Mouse (Mus musculus) hindbrain, embryonic 12.5 days (tissue): Measurements from ENCODE around the gene Tnfrsf17. TPM values are rescaled to one million over a fixed set of nuclear protein-coding genes. Genes with fewer than 3 reads are reported as not detected.
"Not testable (repeated sequence)": the region's sequence is repeated elsewhere in the genome, so short reads cannot be mapped to it uniquely, and the experiment has no call there.

Experiments
- ATAC-seq: fragments of 200-750 bp; cut with Nextera tagmentation; 2 replicates; pipeline ENCODE4 v1.8.0; 2017; ENCODE audit warnings: moderate TSS enrichment; ENCODE audit not compliant: low FRiP score
- H3K27ac ChIP-seq: fragments of 300-500 bp; sonication (generic); 2 replicates; pipeline ENCODE4 v1.5.1; 2016; ENCODE audit warnings: mild to moderate bottlenecking
- H3K27me3 ChIP-seq: fragments of 300-500 bp; sonication (generic); 2 replicates; pipeline ENCODE4 v1.6.1; 2016; ENCODE audit warnings: mild to moderate bottlenecking
- H3K36me3 ChIP-seq: fragments of 300-500 bp; sonication (generic); 2 replicates; pipeline ENCODE4 v1.6.1; 2016; ENCODE audit warnings: mild to moderate bottlenecking
- H3K4me1 ChIP-seq: fragments of 300-500 bp; sonication (generic); 2 replicates; pipeline ENCODE4 v1.6.1; 2016
- H3K4me2 ChIP-seq: fragments of 300-500 bp; sonication (generic); replicated peaks from 2 replicates; pipeline ENCODE4 v1.6.1; 2016; ENCODE audit warnings: mild to moderate bottlenecking
- H3K4me3 ChIP-seq: fragments of 300-500 bp; sonication (generic); 2 replicates; pipeline ENCODE4 v1.5.1; 2016; ENCODE audit warnings: mild to moderate bottlenecking
- H3K9ac ChIP-seq: fragments of 300-500 bp; sonication (generic); 2 replicates; pipeline ENCODE4 v1.6.1; 2016; ENCODE audit warnings: mild to moderate bottlenecking, moderate library complexity
- H3K9me3 ChIP-seq: fragments of 300-500 bp; sonication (generic); replicated peaks from 2 replicates; pipeline ENCODE4 v1.6.1; 2016; ENCODE audit warnings: mild to moderate bottlenecking
- WGBS: fragments of 180-500 bp; shearing (Covaris S2); methylation state at CpG from one replicate; pipeline ENCODE4 v1.1.7; 2016; 5-methylcytosine and 5-hydroxymethylcytosine counted together
- polyA plus RNA-seq: library from polyadenylated mRNA; unstranded; fragments of >200 nt; fragmentation: Nextera tagmentation; extraction: Ambion mirVana; gene quantifications from 2 replicates; pipeline ENCODE4 v1.2.1, GENCODE M21; 2016

Tnfrsf17 gene
- not detected in 2 replicates for polyA plus RNA-seq

GRCm38 (mm10) chr16:11313512-11313911 lies at the start of gene Tnfrsf17:
Tnfrsf17 (plus strand) TSS chr16:11313812.
- no peak for ATAC-seq
- Histone ChIP-seq H3K9ac (no peak within 1 kb of the TSS), H3K4me1 (no peaks in the 10 kb centered on the region), H3K9me3 (no peaks in the 10 kb centered on the region), H3K4me3 (no peak within 1 kb of the TSS), H3K27ac (no peak within 1 kb of the TSS), H3K36me3 (no peaks in the 10 kb centered on the region), H3K27me3 (no peaks in the 10 kb centered on the region), H3K4me2 (no peak within 1 kb of the TSS)
- 78% methylated on average over 7 of the region's 7 CpGs for WGBS

GRCm38 (mm10) chr16:11266556-11266955 lies 47.1 kb upstream of the Tnfrsf17 start:
- no peaks in the 10 kb centered on the region for H3K36me3 ChIP-seq
- H3K4me2 ChIP-seq = no peak overlapping the region
- no peaks in the 10 kb centered on the region for H3K9me3 ChIP-seq
- WGBS = 85% methylated on average over 2 of the region's 2 CpGs
- no peaks in the 10 kb centered on the region for H3K4me1 ChIP-seq
- H3K4me3 ChIP-seq = no peak overlapping the region
- H3K27me3 ChIP-seq = no peaks in the 10 kb centered on the region
- no peak overlapping the region for H3K27ac ChIP-seq
- H3K9ac ChIP-seq = no peak overlapping the region
- no peak for ATAC-seq

- Histone ChIP-seq H3K4me2 (no peak overlapping the region), H3K9me3 (no peaks in the 10 kb centered on the region), H3K27ac (no peak overlapping the region), H3K36me3 (no peaks in the 10 kb centered on the region), H3K4me1 (no peaks in the 10 kb centered on the region), H3K9ac (no peak overlapping the region), H3K27me3 (no peaks in the 10 kb centered on the region), H3K4me3 (no peak overlapping the region)
- no peak for ATAC-seq
- 35% methylated on average over 6 of the region's 6 CpGs for WGBS
These were observed 43.8 kb upstream of the Tnfrsf17 start for GRCm38 (mm10) chr16:11269808-11270207.

GRCm38 (mm10) chr16:11270642-11271041 lies 43.0 kb upstream of the Tnfrsf17 start:
- Histone ChIP-seq H3K27me3 (no peaks in the 10 kb centered on the region), H3K4me1 (no peaks in the 10 kb centered on the region)

GRCm38 (mm10) chr16:11271073-11271472 lies 42.5 kb upstream of the Tnfrsf17 start:
- H3K4me2 ChIP-seq = no peak overlapping the region
- no peak for ATAC-seq
- H3K4me1 ChIP-seq = no peaks in the 10 kb centered on the region
- H3K9ac ChIP-seq = no peak overlapping the region
- no peaks in the 10 kb centered on the region for H3K9me3 ChIP-seq
- H3K27ac ChIP-seq = no peak overlapping the region
- H3K27me3 ChIP-seq = no peaks in the 10 kb centered on the region
- no peak overlapping the region for H3K4me3 ChIP-seq
- H3K36me3 ChIP-seq = no peaks in the 10 kb centered on the region

More at GRCm38 (mm10) chr16:11270642-11271041, 43.0 kb upstream of the Tnfrsf17 start:
- no peaks in the 10 kb centered on the region for H3K36me3 ChIP-seq
- H3K4me3 ChIP-seq = no peak overlapping the region
- no peak overlapping the region for H3K4me2 ChIP-seq
- no peak for ATAC-seq
- H3K27ac ChIP-seq = no peak overlapping the region
- WGBS = 90% methylated on average over 2 of the region's 2 CpGs
- H3K9me3 ChIP-seq = no peaks in the 10 kb centered on the region
- no peak overlapping the region for H3K9ac ChIP-seq

- no peaks in the 10 kb centered on the region for H3K27me3 ChIP-seq
- WGBS = 36% methylated on average over 3 of the region's 3 CpGs
- no peak overlapping the region for H3K9ac ChIP-seq
- H3K9me3 ChIP-seq = no peaks in the 10 kb centered on the region
- no peak for ATAC-seq
- H3K4me2 ChIP-seq = no peak overlapping the region
- H3K4me1 ChIP-seq = no peaks in the 10 kb centered on the region
- H3K36me3 ChIP-seq = no peaks in the 10 kb centered on the region
- H3K4me3 ChIP-seq = no peak overlapping the region
- no peak overlapping the region for H3K27ac ChIP-seq
These were observed 36.7 kb upstream of the Tnfrsf17 start for GRCm38 (mm10) chr16:11276888-11277287.

- Histone ChIP-seq H3K9me3 (no peaks in the 10 kb centered on the region), H3K36me3 (no peaks in the 10 kb centered on the region), H3K4me1 (no peaks in the 10 kb centered on the region), H3K4me3 (no peak overlapping the region), H3K4me2 (no peak overlapping the region), H3K9ac (no peak overlapping the region), H3K27me3 (no peaks in the 10 kb centered on the region), H3K27ac (no peak overlapping the region)
- ATAC-seq = no peak
- WGBS = 80% methylated on average over 6 of the region's 6 CpGs
These were observed 34.8 kb upstream of the Tnfrsf17 start for GRCm38 (mm10) chr16:11278778-11279177.

- no peaks in the 10 kb centered on the region for H3K27me3 ChIP-seq
These were observed 30.9 kb upstream of the Tnfrsf17 start for GRCm38 (mm10) chr16:11282655-11283232.

GRCm38 (mm10) chr16:11284881-11285280 lies 28.7 kb upstream of the Tnfrsf17 start:
- H3K4me1 ChIP-seq = no peaks in the 10 kb centered on the region
- no peaks in the 10 kb centered on the region for H3K36me3 ChIP-seq
- no peaks in the 10 kb centered on the region for H3K27me3 ChIP-seq
- H3K9ac ChIP-seq = no peak overlapping the region
- peaks cover 6% of the 10 kb centered on the region; the same call in 1 of the 2 replicates for H3K9me3 ChIP-seq
- H3K4me2 ChIP-seq = no peak overlapping the region
- 97% methylated on average over 2 of the region's 2 CpGs for WGBS
- no peak for ATAC-seq
- no peak overlapping the region for H3K4me3 ChIP-seq
- H3K27ac ChIP-seq = no peak overlapping the region

More at GRCm38 (mm10) chr16:11282655-11283232, 30.9 kb upstream of the Tnfrsf17 start:
- Histone ChIP-seq H3K4me3 (no peak overlapping the region), H3K36me3 (no peaks in the 10 kb centered on the region), H3K4me1 (no peaks in the 10 kb centered on the region), H3K27ac (no peak overlapping the region), H3K9me3 (no peaks in the 10 kb centered on the region), H3K9ac (no peak overlapping the region), H3K4me2 (no peak overlapping the region)
- no peak for ATAC-seq
- WGBS = 89% methylated on average over 5 of the region's 5 CpGs

- no peaks in the 10 kb centered on the region for H3K36me3 ChIP-seq
- no peak overlapping the region for H3K4me2 ChIP-seq
- no peak overlapping the region for H3K4me3 ChIP-seq
- WGBS = 96% methylated on average over 2 of the region's 2 CpGs
- no peak overlapping the region for H3K27ac ChIP-seq
- H3K27me3 ChIP-seq = no peaks in the 10 kb centered on the region
- peaks cover 6% of the 10 kb centered on the region; the same call in 1 of the 2 replicates for H3K9me3 ChIP-seq
- H3K9ac ChIP-seq = no peak overlapping the region
- no peaks in the 10 kb centered on the region for H3K4me1 ChIP-seq
- no peak for ATAC-seq
These were observed 27.7 kb upstream of the Tnfrsf17 start for GRCm38 (mm10) chr16:11285949-11286348.

- not testable (repeated sequence) for H3K27ac ChIP-seq, H3K9ac ChIP-seq, H3K36me3 ChIP-seq, ATAC-seq, H3K9me3 ChIP-seq, H3K4me3 ChIP-seq, H3K4me2 ChIP-seq, H3K4me1 ChIP-seq, H3K27me3 ChIP-seq
- 89% methylated on average over 8 of the region's 8 CpGs for WGBS
These were observed 24.7 kb upstream of the Tnfrsf17 start for GRCm38 (mm10) chr16:11288873-11289272.

- not testable (repeated sequence) for H3K27me3 ChIP-seq, H3K9ac ChIP-seq, H3K4me2 ChIP-seq, H3K4me3 ChIP-seq, ATAC-seq, H3K27ac ChIP-seq, H3K9me3 ChIP-seq, H3K4me1 ChIP-seq, H3K36me3 ChIP-seq
- 71% methylated on average over 4 of the region's 4 CpGs for WGBS
These were observed 18.0 kb upstream of the Tnfrsf17 start for GRCm38 (mm10) chr16:11295583-11295982.

- not testable (repeated sequence) for H3K36me3 ChIP-seq, H3K9ac ChIP-seq, H3K27ac ChIP-seq, ATAC-seq, H3K4me1 ChIP-seq, H3K4me3 ChIP-seq, H3K27me3 ChIP-seq, H3K9me3 ChIP-seq, H3K4me2 ChIP-seq
- 61% methylated on average over 1 of the region's 1 CpGs for WGBS
These were observed 15.9 kb upstream of the Tnfrsf17 start for GRCm38 (mm10) chr16:11297700-11298099.
